Mouse (Mus musculus) layer of hippocampus, adult 2 months (tissue): ENCODE measurements around the gene Sstr4. TPM values are rescaled to one million over a fixed set of nuclear protein-coding genes. Genes with fewer than 3 reads are reported as not detected.
A peak's percentile ranks its signal among the peaks of the same experiment; 100 is the strongest.

ENCODE experiments used
- DNase-seq, 2 experiments: peaks; one replicate each; pipeline ENCODE4 v3.0.0; 2022; ENCODE audit warnings: low spot score in 2 of 2
- H3K27ac ChIP-seq: fragments of 200-600 bp; 2 replicates; pipeline ENCODE4 v1.8.1; 2022
- H3K4me3 ChIP-seq: fragments of 200-600 bp; 2 replicates; pipeline ENCODE4 v1.8.1; 2022; ENCODE audit warnings: mild to moderate bottlenecking
- CTCF ChIP-seq: fragments of 200-600 bp; conservative IDR thresholded peaks from 2 replicates; pipeline ENCODE4 v1.8.1; 2022; ENCODE audit warnings: antibody characterized with exemption, mild to moderate bottlenecking, moderate library complexity
- total RNA-seq, 2 experiments: library from RNA; stranded (reverse); gene quantifications; 2 replicates each; pipeline ENCODE4 v1.2.3; 2021

The Sstr4 gene
- total RNA-seq, 2 experiments from 2014 or later, result 75.5 TPM

DNA sequence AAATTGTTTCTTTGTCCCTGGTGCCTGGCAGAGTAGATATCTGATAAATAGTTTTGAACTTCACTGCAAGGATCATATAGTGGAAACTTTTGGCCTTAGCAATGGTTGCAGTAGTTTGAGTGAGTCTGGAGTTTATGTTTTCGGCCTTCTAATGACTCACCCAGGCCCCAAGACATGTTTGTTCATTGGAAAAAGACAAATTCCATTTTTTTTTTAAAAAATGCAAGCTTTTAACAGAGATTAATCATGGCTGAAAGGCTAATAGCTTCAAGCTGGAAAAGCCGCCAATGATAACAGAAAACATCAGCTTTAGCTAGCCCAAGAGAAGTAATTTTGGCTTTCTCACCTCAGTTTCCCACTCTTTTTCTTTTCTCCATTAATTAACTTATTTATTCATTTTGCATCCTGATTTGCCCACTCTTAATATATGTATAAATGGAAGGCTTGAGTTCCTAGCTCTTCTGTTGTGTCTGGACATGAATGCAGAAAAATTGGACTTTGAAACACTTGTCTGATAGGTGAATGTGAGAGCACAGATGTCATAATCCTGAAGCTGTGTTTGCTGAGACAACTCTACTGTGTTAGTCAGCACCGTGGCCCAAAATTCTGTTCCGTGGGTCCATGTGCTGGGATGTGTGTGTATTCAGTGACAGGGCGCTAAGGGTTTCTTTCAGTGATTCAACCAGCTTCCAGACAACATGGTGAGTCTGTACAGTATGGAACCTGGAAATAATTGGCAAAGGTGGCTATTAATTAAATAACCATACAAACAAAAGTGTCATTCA is 3.9 kb downstream of the Sstr4 start:
- no peak for TF ChIP-seq CTCF
- H3K27ac ChIP-seq, result peak overlapping the region; percentile 97; the same call in 1 of the 2 replicates
- H3K4me3 ChIP-seq, result peak overlapping the region; percentile 79
- DNase-seq, result no peak

DNA sequence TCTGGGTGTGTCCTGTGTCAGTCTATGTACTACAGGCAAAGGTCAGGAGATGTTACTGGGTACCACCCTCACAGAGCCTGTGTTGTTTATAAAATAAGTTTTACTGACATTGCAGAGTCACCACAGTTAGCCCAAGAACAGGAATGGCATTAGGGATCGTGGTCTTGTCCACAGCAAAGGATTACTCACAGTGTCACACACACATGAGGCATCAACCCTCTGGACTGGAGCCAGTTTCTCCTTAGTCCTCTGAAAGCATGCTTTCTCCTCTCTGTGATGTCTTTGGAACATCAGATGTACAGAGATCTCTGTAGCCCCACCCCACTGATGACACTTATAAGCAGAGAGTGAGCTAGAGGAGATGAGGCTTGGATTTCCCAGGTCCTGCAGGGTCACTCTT is 7.1 kb downstream of the Sstr4 start:
- Histone ChIP-seq H3K27ac (peak overlapping the region; percentile 10; the same call in 1 of the 2 replicates), H3K4me3 (no peak overlapping the region)
- TF ChIP-seq CTCF, result no peak
- DNase-seq, result no peak

DNA sequence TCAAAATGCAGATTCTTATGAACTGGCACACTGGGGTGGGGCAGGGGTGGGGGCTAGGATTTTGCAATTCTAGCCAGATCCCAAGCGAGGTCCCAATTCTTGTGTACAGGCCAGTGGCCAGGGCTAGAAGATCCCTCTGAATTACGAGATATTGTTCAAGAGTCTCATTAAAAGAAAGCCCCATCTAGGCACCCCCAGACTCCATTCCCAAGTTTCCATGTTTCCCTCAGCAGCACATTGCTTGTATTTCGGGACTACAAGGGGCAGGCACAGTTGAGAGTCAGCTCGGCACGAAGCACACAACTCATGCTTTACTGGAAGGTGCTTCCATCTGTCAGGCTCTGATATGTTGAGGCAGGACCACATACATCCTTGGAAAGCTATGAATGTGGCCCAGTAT is 9.8 kb downstream of the Sstr4 start:
- Histone ChIP-seq H3K27ac (no peak overlapping the region), H3K4me3 (peak overlapping the region; percentile 24; the same call in 1 of the 2 replicates)
- no peak for TF ChIP-seq CTCF
- DNase-seq, result no peak

- peak; percentile 62 for TF ChIP-seq CTCF
- H3K27ac ChIP-seq, result peak overlapping the region; percentile 69
- DNase-seq, result no peak
- peak overlapping the region; percentile 44 for H3K4me3 ChIP-seq
Observed at GRCm38 (mm10) chr2:148406160-148406970, 11.2 kb downstream of the Sstr4 start.

- DNase-seq, result no peak
- Histone ChIP-seq H3K4me3 (peak overlapping the region; percentile 44), H3K27ac (peak overlapping the region; percentile 69)
- no peak for TF ChIP-seq CTCF
Observed at GRCm38 (mm10) chr2:148406971-148407869, 12.1 kb downstream of the Sstr4 start.

DNA sequence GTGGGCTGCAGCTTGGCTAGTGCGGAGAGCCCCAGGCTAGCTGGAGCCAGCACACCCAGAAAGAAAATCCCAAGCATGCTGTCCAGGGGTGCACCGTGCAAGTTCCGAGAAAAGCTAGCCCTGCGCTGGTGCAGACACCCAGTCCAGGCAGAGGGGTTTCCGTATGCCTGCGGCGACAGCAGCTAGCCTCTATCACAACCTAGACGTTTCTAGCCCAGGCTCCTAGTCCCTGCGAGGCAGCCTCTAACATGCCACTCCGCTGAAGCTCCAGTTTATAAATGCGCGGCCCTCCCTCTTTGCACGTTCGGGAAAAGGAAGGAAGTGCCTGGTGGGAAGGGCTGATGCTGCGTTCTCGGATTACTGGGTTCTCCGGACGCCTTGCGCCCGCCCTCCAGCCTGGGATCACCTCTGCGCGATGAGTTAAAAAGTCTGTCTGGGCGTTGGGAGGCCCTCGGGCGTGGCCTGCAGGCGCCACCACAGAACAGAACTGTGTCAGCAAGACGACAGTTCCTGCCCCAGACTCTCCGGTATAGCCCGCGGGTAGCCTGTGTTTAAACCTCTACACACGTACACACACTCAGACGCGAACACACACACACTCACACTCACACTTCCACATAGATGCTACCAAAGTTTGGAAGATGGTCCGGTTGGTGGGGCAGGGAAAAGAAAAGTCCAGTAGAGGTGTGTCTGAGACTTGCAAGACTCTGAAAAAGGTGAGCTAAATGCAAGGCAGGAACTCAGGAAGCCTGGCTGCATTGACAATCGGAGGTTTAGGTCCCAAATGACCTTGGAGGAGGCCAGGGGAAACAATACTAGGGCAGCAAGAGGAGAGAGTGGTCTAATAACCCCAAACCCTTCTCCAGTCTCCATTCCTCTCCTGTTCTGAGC is 13.0 kb downstream of the Sstr4 start, which contains the start of gene Thbd:
Gene Thbd, minus strand, starts transcription at position 319 of the 891 bp plus-strand sequence.
- DNase-seq, result no peak
- Histone ChIP-seq H3K27ac (peak within 1 kb of the TSS; percentile 69), H3K4me3 (peak within 1 kb of the TSS; percentile 44)
- TF ChIP-seq CTCF, result no peak

DNA sequence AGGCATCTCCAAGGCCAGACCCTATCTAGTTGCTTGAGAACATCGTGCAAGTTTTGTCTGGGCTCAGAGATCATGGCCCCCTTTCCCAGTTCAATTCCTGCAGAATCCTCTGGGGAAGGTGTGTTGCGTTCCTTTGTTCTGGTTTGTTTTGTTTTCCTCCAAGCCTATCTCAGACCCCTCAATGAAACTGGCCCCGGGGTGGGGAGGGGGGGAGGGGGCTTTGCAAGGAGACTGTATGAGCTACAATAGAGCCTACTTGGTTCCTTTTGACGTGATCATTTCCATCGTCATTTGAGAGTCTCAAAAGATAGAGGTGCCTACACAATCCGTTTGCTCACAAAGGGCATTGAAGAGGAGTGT is 13.6 kb downstream of the Sstr4 start:
- DNase-seq, result no peak
- H3K27ac ChIP-seq, result peak overlapping the region; percentile 69; the same call in 1 of the 2 replicates
- no peak for TF ChIP-seq CTCF
- no peak overlapping the region; the same call in 1 of the 2 replicates for H3K4me3 ChIP-seq

DNA sequence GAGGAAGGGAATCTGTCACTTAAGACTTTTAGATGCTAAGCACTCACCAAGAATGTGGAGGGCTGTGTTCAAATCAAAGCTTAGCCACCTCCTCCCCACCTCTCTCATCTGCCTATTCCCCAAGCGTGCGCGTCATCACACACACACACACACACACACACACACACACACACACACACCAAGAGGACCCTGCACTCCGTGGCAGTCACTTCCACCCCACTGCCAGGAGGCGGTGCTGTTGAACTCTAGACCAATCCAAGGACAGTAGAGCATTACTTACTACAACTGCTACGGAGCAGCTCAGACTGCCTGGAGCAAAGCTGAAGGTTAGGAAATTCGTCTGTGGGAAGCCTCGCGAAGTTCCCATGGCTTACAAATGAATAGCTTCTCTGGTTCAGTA is 14.0 kb downstream of the Sstr4 start:
- DNase-seq, result peak; percentile 71 to 76
- no peak overlapping the region for H3K4me3 ChIP-seq
- peak overlapping the region; percentile 69; the same call in 1 of the 2 replicates for H3K27ac ChIP-seq
- peak; percentile 73 for TF ChIP-seq CTCF

DNA sequence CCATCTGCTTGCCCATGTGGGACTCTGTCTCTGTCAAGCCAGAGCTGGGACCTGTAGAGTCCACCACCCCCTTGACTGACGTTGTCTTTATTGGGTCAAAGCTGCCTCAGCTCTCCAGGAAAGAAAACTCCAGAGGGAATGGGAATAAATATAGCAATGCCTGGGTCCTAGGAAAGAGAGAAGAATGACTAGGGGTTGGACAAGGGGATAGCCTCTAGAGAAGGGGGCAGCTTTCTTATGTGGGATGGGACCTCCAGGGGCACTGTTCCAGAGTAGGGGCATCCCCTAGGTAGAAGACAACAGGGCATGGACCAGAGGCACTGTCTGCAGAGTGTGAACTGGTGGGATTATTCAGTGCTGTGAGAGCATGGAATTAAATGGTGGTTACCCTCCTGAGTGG is 14.7 kb downstream of the Sstr4 start:
- no peak for DNase-seq
- TF ChIP-seq CTCF, result no peak
- H3K4me3 ChIP-seq, result no peak overlapping the region
- H3K27ac ChIP-seq, result no peak overlapping the region

- no peak for TF ChIP-seq CTCF
- Histone ChIP-seq H3K27ac (no peak overlapping the region), H3K4me3 (no peak overlapping the region)
- DNase-seq, result no peak
Observed at GRCm38 (mm10) chr2:148419151-148419550, 24.0 kb downstream of the Sstr4 start.

DNA sequence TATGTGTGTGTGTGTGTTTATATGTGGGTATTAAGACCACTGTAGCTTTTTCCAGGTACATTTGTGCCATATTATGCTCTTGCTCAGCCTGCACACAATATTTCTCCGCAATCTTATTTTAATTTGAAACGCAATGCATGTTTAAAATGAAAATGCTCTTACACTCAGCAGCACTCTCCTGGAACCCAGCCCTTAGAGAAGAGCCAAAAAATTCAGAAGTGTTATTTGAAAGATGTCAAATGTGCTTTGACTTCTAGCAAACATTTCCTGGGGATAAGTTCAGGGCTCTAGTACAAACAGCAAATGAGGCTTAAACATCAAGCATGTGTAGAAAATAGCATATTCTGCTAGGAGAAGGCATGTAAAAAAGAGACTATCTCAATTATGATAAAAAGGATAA is 24.6 kb downstream of the Sstr4 start:
- no peak overlapping the region for H3K4me3 ChIP-seq
- TF ChIP-seq CTCF, result no peak
- no peak overlapping the region for H3K27ac ChIP-seq
- no peak for DNase-seq
